Mouse (Mus musculus) v-Abl transformed pro-B cells (cell line): ENCODE results near the gene Omd.

ENCODE experiments used
- in situ Hi-C, 2 experiments: fragments of 400-800 bp; cut with MboI; formaldehyde crosslinking; loops; one replicate each; pipeline ENCODE4 v1.15.1; 2025; ENCODE audit not compliant: unreplicated experiment in 2 of 2

The Omd gene

GRCm38 (mm10) chr13:49608589-49609322 lies 26.5 kb downstream of the Omd start:
- in situ Hi-C loops, result no loop called here

DNA sequence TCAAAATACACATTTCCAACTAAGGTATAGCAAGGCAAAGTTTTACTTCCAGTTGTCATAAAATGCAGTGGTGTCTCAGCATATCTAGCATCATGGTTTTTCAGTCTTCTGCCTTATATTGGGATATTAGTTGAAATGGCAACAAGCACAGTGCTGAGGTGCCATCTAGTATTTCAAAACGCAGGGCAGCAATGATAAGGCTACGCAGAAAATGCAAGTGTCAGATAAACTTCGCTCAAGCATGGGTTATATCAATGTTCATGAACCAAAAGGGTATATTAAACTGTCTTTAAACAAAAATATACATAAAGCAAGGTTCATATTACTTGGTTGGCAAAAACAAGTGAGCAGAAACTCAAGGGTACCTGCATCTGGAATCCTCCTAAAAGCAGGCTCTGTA lies 34.8 kb downstream of the Omd start:
- in situ Hi-C loops, result no loop called here

DNA sequence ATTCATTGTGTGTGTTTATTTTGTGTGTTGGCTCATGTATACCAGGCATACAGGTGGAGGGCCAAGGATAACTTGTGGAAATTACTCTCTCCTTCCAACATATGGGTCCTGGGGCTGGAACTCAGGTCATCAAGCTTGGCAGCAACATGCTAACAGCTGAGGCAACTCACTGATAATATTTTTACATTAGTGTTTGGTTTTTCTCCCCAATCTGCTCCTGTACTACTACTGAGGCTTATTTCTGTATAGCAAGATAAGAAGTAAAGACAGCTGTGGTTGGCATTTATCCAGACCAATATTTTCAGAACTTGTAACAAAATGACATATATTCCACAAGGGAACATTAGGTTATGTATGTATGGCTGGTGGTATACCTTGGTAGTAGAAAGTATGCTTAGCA lies 36.1 kb downstream of the Omd start:
- in situ Hi-C loops, result no loop called here

DNA sequence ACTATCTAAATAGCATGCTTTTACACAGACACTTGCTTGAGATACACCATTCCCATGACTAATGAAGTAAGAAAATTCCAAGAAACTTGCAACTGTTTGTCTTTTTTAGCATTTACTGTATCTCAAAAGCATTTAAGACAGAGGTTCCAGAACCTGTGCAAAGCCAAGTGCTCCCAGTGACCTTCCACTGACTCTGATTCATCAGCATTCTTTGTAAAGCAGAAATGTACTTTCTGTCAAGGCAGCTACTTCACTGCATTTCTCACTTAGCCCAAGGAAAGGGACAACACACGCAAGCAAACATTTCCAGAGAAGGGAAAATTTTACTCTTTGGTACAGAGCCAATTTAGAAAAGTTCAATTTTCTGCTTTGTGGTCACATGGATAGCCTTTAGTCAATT lies 41.0 kb downstream of the Omd start:
- in situ Hi-C loops, result no loop called here

DNA sequence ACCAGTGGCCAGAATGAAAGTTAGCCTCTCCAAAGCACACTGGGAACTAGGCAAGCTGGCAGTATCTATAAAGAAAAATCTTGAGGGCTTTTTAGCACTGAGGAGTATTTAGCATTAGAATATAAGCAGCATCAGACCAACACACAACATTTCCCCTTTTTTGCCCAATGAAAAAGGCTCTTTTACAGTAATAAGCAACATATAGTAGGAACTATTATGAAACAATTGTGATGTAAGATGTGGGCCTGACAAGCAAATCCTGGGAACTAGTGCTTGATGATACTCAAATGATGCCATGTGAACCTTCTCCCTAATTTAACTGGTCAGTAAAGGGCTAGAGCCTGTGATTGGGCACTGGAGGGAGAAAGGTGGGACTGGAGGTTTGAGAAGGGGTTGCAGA lies 45.9 kb downstream of the Omd start:
- in situ Hi-C loops, result loop anchor here in 1 of 2 experiments (25.0 kb wide), 1 partner anchor 966 kb away; the partner anchor contains the start of gene Barx1

DNA sequence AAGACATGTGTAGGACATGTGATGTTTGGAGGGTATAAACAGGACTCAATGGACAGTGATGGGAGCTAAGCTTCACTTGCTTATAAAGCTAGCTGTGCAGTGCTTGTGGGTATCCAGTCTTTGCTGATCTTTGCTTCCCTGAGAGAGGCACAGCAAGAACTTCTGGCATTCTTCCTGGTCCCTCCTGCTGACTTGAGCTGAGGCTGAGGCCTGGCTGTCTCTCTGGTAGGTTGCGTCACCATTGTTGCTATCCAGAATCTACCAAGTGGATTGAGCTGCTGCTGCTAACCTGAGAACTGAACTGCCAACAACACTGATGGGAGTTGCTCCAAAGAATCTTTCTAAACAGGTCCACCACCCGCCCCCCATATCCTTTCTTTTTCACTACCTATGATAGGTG lies 46.8 kb downstream of the Omd start:
- in situ Hi-C loops, result loop anchor here in 1 of 2 experiments (25.0 kb wide), 1 partner anchor 967 kb away; the partner anchor contains the start of gene Barx1

DNA sequence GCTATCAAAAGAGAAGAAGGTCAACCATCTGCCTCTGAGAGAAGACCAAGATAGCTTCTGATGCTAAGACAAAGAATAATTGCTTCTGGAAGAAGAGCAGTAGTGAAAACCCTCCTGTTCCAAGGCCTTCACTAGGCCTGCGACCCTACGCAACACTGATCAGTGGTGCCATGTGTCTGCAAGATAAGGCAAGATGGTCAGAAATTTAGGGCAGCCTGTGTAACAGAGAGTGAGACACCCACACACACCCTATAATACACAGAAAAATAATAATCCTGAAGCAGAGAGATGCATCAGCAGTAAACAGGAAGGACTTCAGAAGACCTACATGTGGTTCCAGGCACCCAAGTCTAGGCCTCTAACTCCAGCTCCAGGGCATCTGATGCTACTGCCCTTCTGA lies 57.7 kb downstream of the Omd start:
- in situ Hi-C loops, result loop anchor here (10.0 to 25.0 kb wide), 3 partner anchors 195 to 978 kb away; partner anchors contain the start of genes Barx1 (in 1 of the 2) and Fgd3 (in 1 of the 2)
